Comparison of ENCODE assay signal across 17 mouse cellular contexts in genomic region chr13:46522798-46523197, GRCm38 (mm10). TPM values are rescaled to one million over a fixed set of nuclear protein-coding genes. Genes with fewer than 3 reads are reported as not detected.
DNase-seq lines count a peak whose midpoint lies in the region; ATAC-seq and TF ChIP-seq lines count a peak whose summit lies in the region.
"Had no signal": no experiment of that assay in that cellular context is flagged by ENCODE, and none has a peak within 500 bp of the region (broad histone marks: within the 10 kb centered on the region; RNA-seq: fewer than 3 reads in every experiment).

No protein-coding gene starts in this region.

- peaks cover 24% of the 10 kb centered on the region for H3K36me3 ChIP-seq in heart, embryonic 14.5 days (ENCODE audit: control insufficient read depth, insufficient read depth, low read length)
- H3K36me3 ChIP-seq: embryonic facial prominence, embryonic 13.5 days; hindbrain, embryonic 15.5 days; kidney, embryonic 15.5 days; limb, embryonic 15.5 days had no signal

- 37% methylated on average over 4 of the region's 4 CpGs for WGBS in lung, adult 2 months
- WGBS in heart, embryonic 14.5 days, result 17% methylated on average over 4 of the region's 4 CpGs

- H3K9ac ChIP-seq in heart, embryonic 14.5 days (ENCODE audit: low read length), result 0 out of 2 replicates have a peak overlapping the region, but pooled peaks have one; percentile 4
- H3K9ac ChIP-seq: embryonic facial prominence, embryonic 13.5 days; hindbrain, embryonic 15.5 days; kidney, embryonic 15.5 days; limb, embryonic 15.5 days had no signal

- peak overlapping the region; percentile 86 to 93 for H3K27ac ChIP-seq in heart, embryonic 14.5 days (replicated peaks in 1 of 2; ENCODE audit: control insufficient read depth in 1 of 2, insufficient read depth in 1 of 2, low read depth in 2 of 2, low read length in 2 of 2)
- H3K27ac ChIP-seq: embryonic facial prominence, embryonic 13.5 days; hindbrain, embryonic 15.5 days; kidney, embryonic 15.5 days; macrophage had no signal

- peak overlapping the region; percentile 59; the same call in 1 of the 2 replicates for H3K4me2 ChIP-seq in heart, embryonic 14.5 days (ENCODE audit: low read length)
- H3K4me2 ChIP-seq: embryonic facial prominence, embryonic 13.5 days; hindbrain, embryonic 15.5 days; kidney, embryonic 15.5 days; limb, embryonic 15.5 days had no signal

- DNase-seq in gastrocnemius, postnatal 14 days, result peak; percentile 48
- DNase-seq in gastrocnemius, postnatal 4 days (ENCODE audit: low spot score in 2 of 2), result no peak
- peak; percentile 14 for DNase-seq in lung, adult 2 months
- no peak for DNase-seq in lung, postnatal 10 days
- peak; percentile 51 for DNase-seq in skeletal muscle tissue, adult 2 months (ENCODE audit: low read depth, low spot score)
- no peak for DNase-seq in adrenal gland, adult 8-10 months
- DNase-seq: adrenal gland, postnatal 14 days; cerebellum, adult 11 months; right cerebral cortex, postnatal 4 days; thymus, postnatal 36 days had no signal

- peak; percentile 51; the same call in 1 of the 2 replicates for ATAC-seq in heart, embryonic 14.5 days (ENCODE audit: insufficient number of reproducible peaks, insufficient read depth, low FRiP score, low read depth)

- H3K4me3 ChIP-seq in lung, adult 2 months (replicated peaks; ENCODE audit: extremely low read depth, low read depth, low read length), result no peak overlapping the region
- H3K4me3 ChIP-seq in heart, embryonic 14.5 days (ENCODE audit: control insufficient read depth in 1 of 2, insufficient read depth in 1 of 2, low read depth in 1 of 2, low read length in 2 of 2), result no peak overlapping the region
- H3K4me3 ChIP-seq: embryonic facial prominence, embryonic 13.5 days; hindbrain, embryonic 15.5 days; kidney, embryonic 15.5 days; limb, embryonic 15.5 days had no signal

- TF ChIP-seq POLR2A in lung, adult 2 months (IDR thresholded peaks at IDR 0.05; ENCODE audit: borderline replicate concordance, extremely low read depth, low read depth, low read length), result no peak

- no peaks in the 10 kb centered on the region for H3K9me3 ChIP-seq in heart, embryonic 14.5 days (ENCODE audit: control insufficient read depth, low read length)
- H3K9me3 ChIP-seq: embryonic facial prominence, embryonic 13.5 days; hindbrain, embryonic 15.5 days; kidney, embryonic 15.5 days; limb, embryonic 15.5 days had no signal

- H3K4me1 ChIP-seq in lung, adult 2 months (ENCODE audit: control insufficient read depth, insufficient read depth, low read length), result no peaks in the 10 kb centered on the region
- peaks cover 21 to 45% of the 10 kb centered on the region in 2 experiments for H3K4me1 ChIP-seq in heart, embryonic 14.5 days (ENCODE audit: control insufficient read depth in 2 of 2, insufficient read depth in 2 of 2, low read length in 2 of 2)
- H3K4me1 ChIP-seq: limb, embryonic 15.5 days had no signal

- no peak for TF ChIP-seq CTCF in lung, adult 2 months (IDR thresholded peaks at IDR 0.05; ENCODE audit: insufficient read depth, low read length)

- H3K27me3 ChIP-seq in heart, embryonic 14.5 days (ENCODE audit: control insufficient read depth, insufficient read depth, low read length), result no peaks in the 10 kb centered on the region
- H3K27me3 ChIP-seq: CH12.LX; embryonic facial prominence, embryonic 13.5 days; hindbrain, embryonic 15.5 days; kidney, embryonic 15.5 days; limb, embryonic 15.5 days had no signal

- intact Hi-C loops in gastrocnemius, postnatal 14 days (cut with DNase I; ENCODE audit: low total_unique reads), result no loop called here

RNA-seq across cellular contexts. Expression of gene Cap2, which starts 21.1 kb away (rescaled TPM):
- total RNA-seq in gastrocnemius, postnatal 14 days (2021), result 100 to 1,000 TPM; 241 to 245 TPM
- 100 to 1,000 TPM; 189 to 215 TPM for total RNA-seq in gastrocnemius, postnatal 4 days (2021)
- 9.7 and 17.8 TPM in 2 replicates for polyA plus RNA-seq in lung, adult 2 months (2012; rRNA removed)
- 157 and 159 TPM in 2 replicates for polyA plus RNA-seq in heart, embryonic 14.5 days (2014; fragmentation: Nextera tagmentation; extraction: Ambion mirVana)
- total RNA-seq in adrenal gland, adult 8-10 months (2022), result 1 to 10 TPM; 3.9 to 6.2 (median 4.7) TPM

Comparison
In these comparisons a context has a peak if more than half of its experiments do, and no peak if none do; other contexts are left out.
1. DNase-seq: peak in gastrocnemius, postnatal 14 days (single experiment), lung, adult 2 months (single experiment) and skeletal muscle tissue, adult 2 months (single experiment); none in gastrocnemius, postnatal 4 days (0 of 2), lung, postnatal 10 days (single experiment) and adrenal gland, adult 8-10 months (single experiment).
2. RNA of gene Cap2, which starts 21.1 kb away (total RNA-seq): 241 to 245 TPM in gastrocnemius, postnatal 14 days and 189 to 215 TPM in gastrocnemius, postnatal 4 days; 3.9 to 6.2 TPM in adrenal gland, adult 8-10 months; every median in the first group is over 10 times any median in the second.